Mouse (Mus musculus): Measurements from ENCODE around the gene Chrne. TPM values are rescaled to one million over a fixed set of nuclear protein-coding genes. Genes with fewer than 3 reads are reported as not detected.
A peak's percentile ranks its signal among the peaks of the same experiment; 100 is the strongest.

The Chrne gene
- total RNA-seq, 2 experiments from 2014 or later, result not detected

DNA sequence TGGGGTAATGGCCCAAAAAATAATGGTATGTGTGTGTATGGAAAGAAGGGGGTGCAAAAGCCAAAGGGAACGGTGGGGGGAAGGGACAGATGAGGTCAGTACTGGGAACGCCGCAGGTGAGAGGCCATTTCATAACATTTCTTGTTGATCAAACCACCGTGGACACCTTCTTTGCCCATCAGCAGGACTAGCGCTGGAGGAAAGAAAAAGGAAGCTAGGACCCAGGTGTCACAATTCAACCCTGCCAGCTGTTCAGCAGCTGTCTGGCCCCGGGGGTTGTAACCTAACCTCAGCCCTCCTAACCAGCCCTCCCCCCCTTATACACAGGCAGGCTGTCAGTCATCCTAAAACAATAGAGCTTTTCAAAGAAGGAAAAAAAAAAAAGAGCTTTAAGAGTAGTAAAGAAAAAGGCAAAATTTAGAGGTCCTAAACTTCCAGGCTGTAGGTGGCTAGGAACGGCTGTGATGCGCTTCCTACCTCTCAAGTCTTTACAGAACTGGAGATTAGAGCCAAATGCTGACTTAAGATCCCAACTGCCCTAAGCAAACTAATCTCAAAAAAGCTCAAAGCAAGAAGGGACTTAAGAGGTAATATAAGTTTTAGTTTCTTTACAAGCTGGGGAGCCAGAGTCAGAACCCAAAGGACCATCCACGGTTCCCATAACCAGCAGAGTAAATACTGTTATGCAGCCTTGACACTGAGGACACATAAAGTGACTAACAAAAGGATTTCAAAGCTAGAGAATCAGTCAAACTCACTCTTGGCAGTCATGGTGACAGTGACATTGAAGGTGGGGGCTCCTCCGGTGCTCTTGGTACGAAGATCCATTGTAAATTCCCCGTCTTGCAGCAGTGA, 33.2 kb upstream of the Chrne start:
- intact Hi-C loops (cut with DNase I), result no loop called here
- DNase-seq, result no peak

DNA sequence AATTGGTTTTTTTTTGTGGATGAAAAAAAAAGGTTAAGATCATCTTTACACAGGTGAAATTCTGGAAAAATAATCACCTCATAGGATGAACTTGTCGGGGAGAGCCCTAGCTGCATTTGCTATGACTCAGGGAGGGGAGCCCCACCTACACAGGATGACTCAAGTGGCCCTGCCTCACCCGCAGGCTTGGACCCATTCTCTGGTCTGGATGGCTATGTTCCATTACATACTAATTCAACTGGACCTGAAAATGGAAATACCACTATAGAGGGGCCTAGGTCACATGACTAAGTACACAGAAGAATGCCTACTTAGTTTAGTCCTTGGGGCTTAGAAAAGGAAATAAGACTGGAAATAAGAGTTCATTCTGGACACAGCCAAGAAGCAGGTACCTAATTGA, 32.4 kb upstream of the Chrne start:
- DNase-seq, result no peak
- intact Hi-C loops (cut with DNase I), result no loop called here

DNA sequence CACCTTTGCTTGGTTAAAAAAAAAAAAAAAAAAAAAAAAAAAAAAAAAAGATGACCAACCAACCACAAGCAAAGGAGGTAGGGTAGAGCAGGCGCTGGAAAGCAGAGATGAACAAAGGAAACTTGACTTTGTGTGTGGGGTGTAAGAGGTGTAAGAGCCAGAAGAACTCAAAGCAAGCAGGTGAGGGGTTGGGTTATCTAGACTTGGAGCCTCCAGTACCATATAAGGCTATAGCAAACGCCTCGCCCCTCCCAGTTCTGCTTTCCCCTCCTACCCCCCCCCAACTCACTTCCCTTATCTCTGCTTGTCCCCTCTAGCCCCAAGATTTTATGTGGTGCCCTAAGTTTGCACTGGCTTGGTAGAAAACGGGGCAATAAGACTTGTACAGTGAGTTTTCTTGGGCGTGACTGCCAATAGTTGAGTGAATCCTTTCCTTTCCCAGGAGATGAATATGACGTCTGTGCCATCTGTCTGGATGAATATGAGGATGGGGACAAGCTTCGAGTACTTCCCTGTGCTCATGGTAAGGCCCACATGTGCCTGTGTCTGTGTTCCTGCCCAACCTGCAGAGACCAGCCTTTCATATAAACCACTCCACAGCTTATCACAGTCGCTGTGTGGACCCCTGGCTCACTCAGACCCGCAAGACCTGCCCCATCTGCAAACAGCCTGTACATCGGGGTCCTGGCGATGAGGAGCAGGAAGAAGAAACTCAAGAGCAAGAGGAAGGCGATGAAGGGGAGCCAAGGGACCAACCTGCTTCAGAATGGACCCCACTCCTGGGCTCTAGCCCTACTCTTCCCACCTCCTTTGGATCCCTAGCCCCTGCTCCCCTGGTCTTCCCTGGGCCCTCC, 31.5 kb upstream of the Chrne start:
- intact Hi-C loops (cut with DNase I), result no loop called here
- DNase-seq, result no peak

DNA sequence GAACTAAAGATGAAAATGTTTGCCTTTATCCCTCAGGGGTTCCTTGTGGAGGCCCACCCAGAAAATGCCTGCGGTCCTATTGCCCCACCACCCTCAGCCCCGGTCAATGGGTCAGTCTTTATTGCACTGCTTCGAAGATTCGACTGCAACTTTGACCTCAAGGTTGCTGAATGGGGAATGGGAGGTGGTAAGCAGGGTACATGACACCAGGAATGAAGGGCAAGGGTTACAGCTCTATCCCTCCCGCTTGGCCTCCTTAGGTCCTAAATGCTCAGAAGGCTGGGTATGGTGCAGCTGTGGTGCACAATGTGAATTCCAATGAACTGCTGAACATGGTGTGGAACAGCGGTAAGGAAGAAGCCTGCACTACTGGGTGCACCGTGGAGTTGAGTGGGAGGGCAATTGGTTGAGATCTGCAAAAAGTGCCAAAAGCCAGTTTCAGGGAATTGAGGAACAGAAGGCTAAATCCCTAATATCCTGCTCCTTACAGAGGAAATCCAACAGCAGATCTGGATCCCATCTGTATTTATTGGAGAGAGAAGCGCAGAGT, 30.2 kb upstream of the Chrne start:
- intact Hi-C loops (cut with DNase I), result no loop called here
- no peak for DNase-seq

DNA sequence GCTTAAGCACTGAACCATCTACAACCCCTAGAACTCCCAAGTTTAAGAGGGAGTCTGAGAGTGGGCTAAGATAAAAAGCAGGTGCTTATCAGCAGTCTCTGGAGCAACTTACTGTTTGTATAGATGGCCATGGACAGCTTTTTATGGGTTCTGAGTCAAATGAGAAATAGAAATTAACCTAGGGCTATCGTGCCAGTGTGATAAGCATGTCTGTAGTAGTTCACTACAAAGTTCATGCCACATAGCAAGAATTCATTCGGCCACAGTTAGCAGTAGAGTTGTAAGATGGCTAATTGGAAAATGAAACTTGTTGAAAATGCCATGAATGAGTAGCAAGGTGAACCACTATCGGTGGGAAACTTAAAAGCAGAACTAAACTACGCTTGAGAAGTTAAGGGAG, 29.5 kb upstream of the Chrne start:
- intact Hi-C loops (cut with DNase I), result no loop called here
- no peak for DNase-seq

DNA sequence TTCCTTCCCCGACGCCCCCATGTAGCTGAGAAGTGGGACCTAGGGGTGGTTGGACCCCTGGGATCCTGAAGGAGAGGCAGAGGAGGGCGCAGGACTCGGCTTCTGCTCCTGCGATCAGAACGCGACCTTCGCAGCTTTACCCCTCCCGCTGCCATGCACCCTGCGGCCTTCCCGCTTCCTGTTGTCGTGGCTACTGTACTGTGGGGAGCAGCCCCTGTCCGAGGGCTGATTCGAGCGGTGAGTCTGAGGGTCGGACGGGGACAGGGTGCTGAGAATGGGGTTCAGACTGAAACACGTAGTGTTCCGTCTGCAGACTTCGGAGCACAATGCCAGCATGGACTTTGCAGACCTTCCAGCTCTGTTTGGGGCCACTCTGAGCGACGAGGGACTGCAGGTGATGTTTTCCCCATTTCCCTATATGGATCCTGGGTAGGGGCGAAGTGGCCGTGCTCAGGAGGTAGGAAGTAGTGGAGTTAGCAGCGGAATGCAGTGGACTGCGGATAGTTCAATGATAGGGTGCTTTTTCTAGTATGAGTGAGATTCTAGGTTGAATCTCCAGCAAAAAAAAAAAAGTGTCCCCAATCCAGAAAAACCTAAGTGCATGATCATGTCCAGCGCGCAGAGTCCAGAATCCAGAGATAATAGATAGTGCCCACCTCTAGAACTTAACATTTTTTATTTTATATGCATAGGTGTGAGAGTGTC, 28.9 kb upstream of the Chrne start:
- peak; percentile 31 for DNase-seq
- intact Hi-C loops (cut with DNase I), result no loop called here

DNA sequence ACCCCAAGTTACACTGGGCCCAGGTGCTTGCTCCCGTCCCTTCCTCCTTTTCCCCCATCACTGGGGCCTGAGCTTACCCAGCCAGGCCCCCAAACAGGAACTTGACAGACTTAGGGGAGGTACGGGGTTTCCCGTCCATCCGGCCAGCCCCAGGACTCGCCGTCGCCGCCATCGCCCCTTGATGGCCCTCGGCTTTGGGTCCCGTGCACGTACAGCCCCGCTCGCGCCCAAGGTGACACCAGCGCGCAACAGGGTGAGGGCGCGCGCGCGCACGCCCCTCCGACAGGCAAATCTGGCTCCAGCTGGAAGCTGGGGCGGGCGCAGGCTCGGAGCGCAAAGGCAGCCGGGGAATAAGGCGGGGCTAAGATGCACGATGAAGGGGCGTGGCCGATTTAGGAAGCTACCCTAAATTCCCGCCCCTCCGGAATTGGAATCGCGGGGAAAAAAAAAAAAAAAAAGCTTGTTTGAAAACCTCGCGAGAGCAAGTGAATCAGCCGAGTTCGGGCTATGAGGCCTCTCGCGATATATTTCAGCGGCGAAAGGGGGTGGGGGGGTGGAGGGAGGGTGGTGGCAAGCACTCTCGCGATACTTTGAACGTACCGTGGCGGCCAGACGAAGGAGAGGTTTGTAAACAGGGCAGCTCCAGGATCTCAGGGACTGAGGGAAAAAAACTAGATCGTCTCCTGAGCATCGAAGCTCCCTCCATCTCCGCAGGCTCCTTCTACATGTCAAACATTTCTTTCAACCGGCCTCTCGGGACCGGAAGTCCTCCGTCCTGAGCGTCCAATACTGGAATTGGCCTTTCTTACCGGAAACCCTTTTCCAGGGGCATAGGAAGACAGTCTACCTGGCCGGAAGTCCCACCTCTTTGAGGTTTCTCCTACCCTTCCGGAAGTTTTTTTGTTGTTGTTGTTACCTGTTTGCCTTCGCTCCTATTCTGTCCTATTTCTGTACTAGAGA, 28.0 kb upstream of the Chrne start, which contains the start of the genes Rnf167 and Slc25a11:
Rnf167 (plus strand) TSS at position 545 of the 960 bp plus-strand sequence.
Slc25a11 (minus strand) TSS at position 789 of the 960 bp plus-strand sequence.
- intact Hi-C loops (cut with DNase I), result no loop called here

DNA sequence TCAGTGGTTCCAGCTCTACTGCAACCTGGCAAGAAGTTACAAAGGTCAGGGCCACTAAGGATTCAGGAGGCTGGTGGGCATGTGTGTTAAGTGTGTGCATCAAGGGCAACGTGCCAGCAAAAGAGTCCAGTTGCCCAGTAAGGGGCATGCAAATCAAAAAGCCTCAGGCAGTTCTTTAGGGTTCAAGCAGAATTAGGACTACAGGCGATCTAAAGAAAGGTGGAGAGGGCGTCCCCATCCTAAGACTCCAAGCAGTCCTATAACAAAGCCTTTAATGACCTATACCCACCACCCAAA, 27.2 kb upstream of the Chrne start:
- DNase-seq, result no peak
- intact Hi-C loops (cut with DNase I), result no loop called here

More for the DNA sequence above, 28.0 kb upstream of the Chrne start, which contains the start of the genes Rnf167 and Slc25a11:
- peak; percentile 98 for DNase-seq

DNA sequence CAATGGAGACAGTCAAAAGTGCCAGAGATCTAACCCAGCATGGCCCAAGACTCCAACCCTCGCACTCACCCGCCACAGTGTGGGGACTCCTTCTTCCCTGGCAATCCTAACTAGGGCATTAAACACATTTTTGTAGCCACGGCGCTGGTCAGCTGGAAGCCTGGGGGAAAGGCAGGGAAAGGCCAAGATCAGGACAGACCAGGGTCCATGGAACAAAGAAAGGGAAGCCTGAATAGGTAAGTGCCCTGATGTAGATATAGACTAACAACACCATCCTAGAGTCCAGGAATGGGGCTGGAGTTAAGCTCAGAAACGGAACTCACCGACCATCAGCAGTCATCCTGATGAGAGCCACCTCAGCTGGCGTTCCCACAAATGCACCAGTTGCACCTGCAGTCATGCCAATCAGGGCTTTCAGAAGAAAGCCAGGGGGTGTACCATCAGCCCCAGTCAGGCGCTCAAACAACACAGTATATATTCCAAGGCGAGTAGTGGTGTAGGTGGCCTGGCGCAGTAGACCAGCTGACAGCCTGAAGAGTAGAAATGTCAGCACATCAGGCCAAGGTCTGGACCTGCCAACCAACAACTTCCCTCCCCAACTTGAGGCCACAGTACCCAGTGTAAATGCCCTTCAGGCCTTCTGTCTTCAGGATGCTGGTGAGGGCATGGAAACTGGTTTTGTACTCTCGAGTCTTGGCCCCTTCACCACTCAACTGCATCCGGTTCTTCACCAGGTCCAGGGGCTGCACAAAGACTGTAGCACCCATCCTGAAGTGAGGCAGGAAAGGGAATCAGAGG, 26.6 kb upstream of the Chrne start:
- intact Hi-C loops (cut with DNase I), result no loop called here

DNA sequence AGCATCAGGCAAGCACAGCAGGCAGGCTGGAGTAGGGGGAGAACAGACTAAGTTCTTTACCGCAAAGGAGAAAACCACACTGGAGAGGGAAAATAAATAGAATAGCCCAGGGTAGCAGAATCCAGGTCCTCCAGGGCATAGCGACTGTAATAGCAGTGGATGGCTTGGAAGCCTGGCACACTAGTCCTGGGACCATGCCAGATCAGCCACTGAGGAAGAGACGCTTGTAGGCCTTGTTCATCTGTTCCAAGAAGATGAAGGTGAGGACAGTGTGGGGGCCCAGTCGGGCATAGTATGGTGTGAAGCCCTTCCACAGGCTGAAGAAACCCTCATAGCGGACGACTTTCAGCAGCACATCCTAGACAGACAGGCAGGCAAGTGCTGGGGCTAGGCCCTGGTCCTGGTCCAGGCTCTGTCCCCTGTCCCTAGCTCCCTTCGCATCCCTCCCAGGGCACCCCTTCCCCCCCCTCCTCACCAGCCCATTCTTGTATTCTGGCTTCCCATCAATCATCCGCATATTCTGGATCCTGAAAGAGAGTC, 25.6 kb upstream of the Chrne start:
- intact Hi-C loops (cut with DNase I), result no loop called here
- no peak for DNase-seq

More for the DNA sequence above, 26.6 kb upstream of the Chrne start:
- DNase-seq, result no peak

DNA sequence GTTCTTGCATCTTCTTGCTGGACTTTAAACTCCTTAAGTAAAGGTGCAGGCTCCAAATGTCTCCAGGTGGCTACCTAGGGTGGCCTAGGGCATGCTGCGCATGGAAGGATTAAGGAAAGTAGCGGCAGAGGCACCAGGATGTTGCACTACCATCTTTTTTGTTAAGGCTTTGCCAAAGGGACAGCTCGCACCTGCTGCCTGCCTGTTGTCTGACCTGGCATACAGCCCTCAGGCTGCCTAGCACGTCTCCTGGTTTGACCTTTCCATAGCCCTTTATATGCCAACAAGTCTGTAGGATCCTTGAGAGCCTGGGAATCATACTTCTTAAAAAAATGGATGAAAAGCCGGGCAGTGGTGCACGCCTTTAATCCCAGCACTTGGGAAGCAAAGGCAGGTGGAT, 24.0 kb upstream of the Chrne start:
- intact Hi-C loops (cut with DNase I), result no loop called here
- DNase-seq, result no peak

DNA sequence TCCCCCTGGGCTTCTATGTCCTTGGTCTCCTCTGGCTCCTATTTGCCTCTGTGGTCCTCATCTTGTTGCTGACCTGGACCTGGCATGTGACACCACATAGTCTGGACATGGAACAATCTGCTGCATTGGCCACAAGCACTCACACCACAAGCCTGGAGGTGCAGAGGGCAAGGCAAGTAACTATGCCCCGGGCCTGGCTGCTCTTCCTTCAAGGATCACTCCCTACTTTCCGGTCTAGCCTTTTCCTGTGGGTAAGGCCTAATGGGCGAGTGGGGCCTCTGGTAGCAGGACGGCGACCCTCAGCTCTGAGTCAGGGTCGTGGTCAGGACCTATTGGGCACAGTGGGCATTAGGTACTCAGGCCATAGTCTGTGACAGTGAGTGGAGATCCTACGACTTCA, 22.2 kb upstream of the Chrne start:
- no peak for DNase-seq
- intact Hi-C loops (cut with DNase I), result no loop called here

DNA sequence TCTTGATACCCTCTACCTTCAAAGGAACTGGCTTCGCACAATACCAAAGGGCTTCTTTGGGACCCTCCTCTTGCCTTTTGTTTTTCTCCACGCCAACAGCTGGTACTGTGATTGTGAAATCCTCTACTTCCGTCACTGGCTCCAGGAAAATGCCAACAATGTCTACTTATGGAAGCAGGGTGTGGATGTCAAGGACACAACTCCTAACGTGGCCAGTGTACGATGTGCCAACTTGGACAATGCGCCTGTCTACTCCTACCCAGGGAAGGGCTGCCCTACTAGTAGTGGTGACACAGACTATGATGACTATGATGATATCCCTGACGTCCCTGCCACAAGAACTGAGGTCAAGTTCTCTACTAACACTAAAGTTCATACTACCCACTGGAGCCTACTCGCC, 21.0 kb upstream of the Chrne start:
- no peak for DNase-seq
- intact Hi-C loops (cut with DNase I), result no loop called here

DNA sequence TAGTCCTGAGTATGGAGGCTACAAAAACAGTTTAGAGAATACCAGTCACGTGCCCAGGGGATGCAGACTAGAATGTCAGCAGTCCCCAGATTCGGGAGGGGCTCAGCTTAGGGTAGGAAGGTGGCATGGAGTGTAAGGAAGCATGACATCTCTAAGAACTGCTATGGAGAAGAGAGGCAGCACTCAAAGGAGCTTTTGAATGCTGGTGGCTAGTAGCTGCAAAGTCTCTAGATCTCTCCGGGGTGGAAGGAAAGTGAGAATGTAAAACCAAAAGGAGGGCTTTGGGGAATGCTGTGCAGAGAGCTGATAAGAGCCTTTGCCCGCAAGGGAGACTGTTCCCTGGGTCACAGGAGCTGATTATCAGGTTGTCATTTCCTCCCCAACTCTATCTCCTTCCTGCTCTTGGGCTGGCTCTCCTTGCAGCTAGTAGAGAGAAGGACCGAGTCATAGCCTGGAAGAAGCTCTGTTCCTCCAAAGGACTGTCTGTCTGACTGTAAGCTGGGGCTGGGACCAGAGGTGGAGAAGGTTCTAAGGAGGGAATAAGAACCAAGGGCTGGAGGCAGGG, 19.8 kb upstream of the Chrne start, which contains the start of gene Gp1ba:
Gp1ba (plus strand) TSS at position 409 of the 565 bp plus-strand sequence.
- no peak for DNase-seq
- intact Hi-C loops (cut with DNase I), result no loop called here

DNA sequence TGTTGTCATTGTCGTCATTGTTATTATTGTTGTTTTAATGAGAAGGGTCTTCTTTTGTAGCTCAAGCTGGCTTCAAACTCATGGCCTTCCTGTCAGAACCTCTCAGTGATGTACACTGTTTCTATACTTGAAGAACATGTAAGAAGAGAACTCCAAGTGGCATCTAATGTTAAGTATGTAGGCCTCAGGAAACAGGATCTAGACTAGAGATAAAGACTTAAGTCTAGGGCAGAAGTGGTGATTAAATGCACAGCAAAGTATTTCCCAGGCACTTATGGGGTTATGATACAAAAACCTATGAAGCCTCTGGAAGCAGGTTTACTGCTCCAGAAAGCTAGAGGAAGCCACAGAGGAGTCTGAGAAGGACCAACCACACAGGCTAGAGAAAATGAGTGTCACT, 19.3 kb upstream of the Chrne start:
- no peak for DNase-seq
- intact Hi-C loops (cut with DNase I), result no loop called here

DNA sequence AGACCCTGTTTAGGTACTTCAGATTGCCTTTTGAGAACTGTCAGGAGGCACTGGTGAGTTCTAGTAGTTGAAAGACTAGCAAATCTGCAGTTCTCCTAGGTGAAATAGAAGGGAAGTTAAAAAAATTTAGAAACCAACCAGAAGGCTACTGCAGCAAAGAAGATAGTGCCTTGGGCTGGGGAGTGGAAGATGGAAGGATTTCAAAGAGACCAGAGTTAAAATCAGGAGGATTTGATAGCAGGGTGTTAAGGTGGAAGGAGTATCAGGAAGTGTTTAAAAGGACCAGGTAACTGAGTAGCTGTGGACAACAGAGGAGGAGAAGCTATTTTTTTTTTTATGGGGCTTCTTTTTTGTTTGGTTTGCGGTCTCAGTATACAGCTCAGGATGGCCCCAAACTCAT, 18.7 kb upstream of the Chrne start:
- intact Hi-C loops (cut with DNase I), result no loop called here
- no peak for DNase-seq

DNA sequence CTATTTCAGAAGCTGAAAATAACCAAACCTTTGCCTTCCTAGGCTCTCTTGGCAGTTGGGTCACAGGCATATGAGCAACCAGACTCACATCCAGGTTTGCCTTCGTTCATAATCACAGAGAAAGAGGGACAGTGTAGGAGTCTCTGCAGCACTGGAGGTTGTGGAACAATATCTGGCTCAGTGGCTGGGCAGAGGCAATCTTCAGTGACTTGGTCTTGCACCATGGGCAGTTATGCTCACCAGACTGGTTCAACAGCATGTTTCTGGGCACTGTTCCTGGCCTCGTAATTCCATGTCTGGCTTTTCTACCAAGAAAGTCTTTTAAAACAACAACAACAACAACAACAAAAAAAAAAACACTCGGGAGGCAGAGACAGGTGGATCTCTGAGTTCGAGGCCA, 16.6 kb upstream of the Chrne start:
- DNase-seq, result no peak
- intact Hi-C loops (cut with DNase I), result no loop called here

DNA sequence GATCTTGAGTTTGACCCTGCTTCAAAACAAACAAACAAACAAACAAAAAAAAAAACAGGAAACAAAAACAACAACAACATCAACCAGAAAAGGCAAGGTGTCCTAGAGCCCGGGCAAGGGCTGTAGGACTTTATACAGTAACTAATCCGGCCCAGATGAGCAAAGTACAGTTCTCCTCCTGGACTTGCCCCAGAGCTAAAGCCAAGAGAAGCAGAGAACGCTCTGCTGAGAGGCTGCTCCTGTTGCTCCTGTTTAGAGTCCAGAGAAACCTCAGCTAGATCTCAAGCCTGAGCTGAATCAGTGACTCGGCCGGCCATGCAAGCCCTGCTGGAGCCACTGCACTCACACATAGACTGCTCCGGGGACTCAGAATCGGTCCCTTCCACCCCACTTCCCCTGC, 11.1 kb upstream of the Chrne start:
- DNase-seq, result no peak
- intact Hi-C loops (cut with DNase I), result no loop called here
